Mouse (Mus musculus): Measurements from ENCODE around the gene Ezr. TPM values are rescaled to one million over a fixed set of nuclear protein-coding genes. Genes with fewer than 3 reads are reported as not detected.
A peak's percentile ranks its signal among the peaks of the same experiment; 100 is the strongest.
"Not testable (repeated sequence)": the region's sequence is repeated elsewhere in the genome, so short reads cannot be mapped to it uniquely, and the experiment has no call there.

Ezr gene
- total RNA-seq, 2 experiments from 2014 or later = 49.2 to 53.6 TPM

DNA sequence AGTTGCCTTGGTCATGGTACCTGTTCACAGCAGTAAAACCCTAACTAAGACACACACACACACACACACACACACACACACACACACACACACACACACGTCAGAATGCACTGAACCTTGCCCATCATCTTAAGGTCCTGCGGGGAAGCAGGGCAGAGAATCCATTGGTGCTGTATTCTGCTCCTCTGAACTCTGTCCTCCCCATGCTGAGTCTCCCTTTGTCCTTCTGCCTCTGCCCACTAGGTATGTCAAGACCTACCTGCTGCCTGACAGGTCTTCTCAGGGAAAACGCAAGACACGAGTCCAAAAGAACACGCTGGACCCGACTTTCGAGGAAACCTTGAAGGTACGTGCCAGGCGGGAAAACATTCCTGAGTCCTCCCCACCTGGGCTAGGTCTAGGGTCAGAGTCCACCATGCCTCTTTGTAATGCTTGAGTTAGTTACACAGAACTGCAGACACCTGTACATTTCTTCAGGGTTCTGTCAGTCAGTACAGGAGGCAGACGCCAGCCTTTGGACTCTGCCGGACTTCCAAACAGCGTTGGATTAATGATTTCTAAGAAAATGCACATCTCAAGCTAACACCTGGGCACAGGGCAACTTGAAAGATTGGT is 54.5 kb downstream of the Ezr start:
- no peak for DNase-seq (ENCODE audit: low spot score in 2 of 2)

DNA sequence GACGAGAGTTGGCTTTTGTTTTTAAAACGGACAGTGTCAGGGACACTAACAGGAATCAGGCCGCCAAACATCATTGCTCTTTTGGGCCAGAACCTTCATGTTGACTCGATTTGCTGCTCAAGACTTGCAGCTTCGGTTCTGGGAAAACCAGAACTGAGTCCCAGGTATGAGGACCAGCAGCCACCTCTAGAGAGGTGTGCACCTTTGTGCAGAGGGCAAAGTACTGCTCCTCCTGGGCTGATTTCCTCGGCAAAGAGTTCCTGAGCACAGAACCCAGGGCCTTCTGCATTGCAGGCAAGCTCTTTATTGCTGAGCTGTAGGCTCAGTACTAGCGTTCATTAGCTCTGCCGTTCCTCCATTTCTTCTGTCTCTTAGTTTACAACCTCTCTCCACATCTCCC is 68.6 kb downstream of the Ezr start:
- not testable (repeated sequence) for DNase-seq (ENCODE audit: low spot score in 2 of 2)

DNA sequence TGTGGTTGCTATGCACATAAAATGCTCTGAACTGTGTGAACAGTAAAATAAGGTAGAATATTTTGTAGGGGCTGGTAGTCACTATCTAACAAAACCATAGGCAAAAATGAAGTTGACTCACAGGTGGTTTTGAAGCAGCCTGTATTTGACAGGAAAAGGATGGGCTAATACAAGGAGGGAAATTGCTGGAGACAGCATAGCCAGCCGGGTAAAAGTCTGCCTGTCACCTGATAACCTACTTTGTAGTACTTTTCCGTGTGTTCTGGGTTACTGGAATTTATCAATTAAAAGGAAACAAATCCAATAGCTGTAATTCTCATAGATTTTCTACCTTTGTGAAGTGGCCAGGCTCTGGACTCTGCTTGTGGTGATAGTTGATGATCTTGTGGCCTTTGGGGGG is 69.1 kb downstream of the Ezr start:
- DNase-seq (ENCODE audit: low spot score in 2 of 2) = not testable (repeated sequence)

- not testable (repeated sequence) for DNase-seq (ENCODE audit: low spot score in 2 of 2)
These were observed 74.4 kb downstream of the Ezr start for GRCm38 (mm10) chr17:6708194-6708593.

DNA sequence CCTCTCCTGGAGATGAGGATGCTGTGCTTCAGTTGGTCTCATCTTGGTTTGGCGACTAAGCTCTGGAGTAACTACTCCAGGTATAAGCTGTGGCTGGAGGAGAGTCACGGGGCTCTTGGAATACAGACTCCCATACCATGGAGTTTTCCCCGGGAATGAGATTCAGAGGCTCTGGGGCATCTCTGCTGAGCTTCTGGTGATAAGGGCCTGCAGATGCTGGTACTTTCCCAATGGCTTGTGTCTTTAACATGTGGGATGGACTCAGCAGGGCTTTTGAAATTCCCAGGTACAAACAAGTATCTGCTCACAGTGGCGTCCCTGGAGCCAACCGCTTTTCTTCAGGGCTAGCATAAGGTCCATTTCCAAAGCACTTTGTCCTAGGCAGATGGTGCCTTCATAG is 75.2 kb downstream of the Ezr start:
- not testable (repeated sequence) for DNase-seq (ENCODE audit: low spot score in 2 of 2)

GRCm38 (mm10) chr17:6706448-6706847 is 76.1 kb downstream of the Ezr start:
- DNase-seq (ENCODE audit: low spot score in 2 of 2) = not testable (repeated sequence)

GRCm38 (mm10) chr17:6703381-6704270 is 79.0 kb downstream of the Ezr start:
- not testable (repeated sequence) for DNase-seq (ENCODE audit: low spot score in 2 of 2)

GRCm38 (mm10) chr17:6702625-6703221 is 79.9 kb downstream of the Ezr start:
- DNase-seq (ENCODE audit: low spot score in 2 of 2) = not testable (repeated sequence)

GRCm38 (mm10) chr17:6700077-6700476 is 82.5 kb downstream of the Ezr start:
- not testable (repeated sequence) for DNase-seq (ENCODE audit: low spot score in 2 of 2)

- DNase-seq (ENCODE audit: low spot score in 2 of 2) = not testable (repeated sequence)
These were observed 83.1 kb downstream of the Ezr start for GRCm38 (mm10) chr17:6699502-6699901.

DNA sequence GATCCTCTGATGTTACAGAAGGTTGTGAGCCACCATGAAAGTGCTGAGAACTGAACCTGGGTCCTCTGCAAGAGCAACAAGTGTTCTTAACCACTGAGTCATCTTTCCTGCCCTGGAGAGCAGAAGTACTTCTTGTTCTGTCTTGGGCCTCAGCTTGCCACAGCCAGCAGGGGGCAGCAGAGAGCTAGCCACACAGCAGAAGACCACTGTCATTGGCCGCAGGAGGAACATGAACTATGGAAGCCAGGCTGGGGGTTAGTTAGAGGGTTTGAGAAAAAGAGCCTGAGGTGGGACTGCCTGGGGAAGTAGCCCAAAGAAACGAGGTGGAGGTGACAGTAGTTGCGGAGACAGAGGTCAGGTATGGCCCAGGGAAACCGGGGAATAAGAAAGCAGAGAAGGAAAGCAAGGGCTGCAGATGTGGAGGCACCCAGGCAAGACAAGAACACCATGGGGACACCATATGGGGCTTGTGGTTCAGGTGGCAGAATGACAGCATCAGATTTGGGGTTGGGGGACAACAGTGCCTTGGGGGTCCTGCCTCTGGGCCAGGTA is 85.3 kb downstream of the Ezr start:
- peak in 1 of 2 experiments; percentile 80 for DNase-seq (ENCODE audit: low spot score in 2 of 2)

DNA sequence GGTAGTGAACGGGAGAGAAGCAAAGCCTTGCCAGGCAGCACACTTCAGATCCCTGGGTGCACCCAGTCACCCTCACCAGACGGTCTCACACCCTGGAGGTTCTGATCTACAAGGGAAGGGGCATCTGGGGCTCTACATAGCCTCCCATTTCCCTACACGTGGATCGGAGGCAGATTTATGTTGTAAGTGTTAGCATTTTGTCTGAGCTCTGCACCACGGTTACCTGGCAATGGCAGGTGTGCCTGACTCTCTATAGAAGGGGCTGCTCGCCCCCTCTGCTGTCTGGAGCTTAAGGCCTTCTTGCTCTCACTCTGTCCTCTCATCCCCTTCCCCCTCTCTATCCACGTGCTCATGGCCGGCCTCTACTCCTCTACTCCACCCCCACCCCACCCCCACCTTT is 86.1 kb downstream of the Ezr start:
- DNase-seq (ENCODE audit: low spot score in 2 of 2) = not testable (repeated sequence)

DNA sequence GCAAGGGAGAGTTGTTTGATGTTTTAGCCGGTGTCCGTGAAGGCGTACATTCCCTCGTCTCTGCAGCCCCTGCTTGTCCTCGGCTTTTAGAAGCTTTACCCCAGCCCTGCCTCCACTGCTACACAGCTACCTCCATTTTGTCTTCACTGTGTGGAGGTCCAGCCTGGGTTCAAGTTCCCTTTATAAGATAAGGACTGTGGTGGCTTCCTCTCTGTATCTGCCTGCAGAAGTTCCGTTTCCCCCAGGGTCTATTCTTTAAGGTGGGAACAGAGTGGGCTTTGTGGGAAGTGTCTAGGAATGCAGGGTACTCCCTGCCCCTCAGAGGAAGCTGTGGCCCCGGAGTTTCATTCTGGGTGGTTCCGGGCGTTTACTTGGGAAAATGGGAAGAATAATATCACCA is 86.9 kb downstream of the Ezr start:
- DNase-seq (ENCODE audit: low spot score in 2 of 2) = not testable (repeated sequence)

DNA sequence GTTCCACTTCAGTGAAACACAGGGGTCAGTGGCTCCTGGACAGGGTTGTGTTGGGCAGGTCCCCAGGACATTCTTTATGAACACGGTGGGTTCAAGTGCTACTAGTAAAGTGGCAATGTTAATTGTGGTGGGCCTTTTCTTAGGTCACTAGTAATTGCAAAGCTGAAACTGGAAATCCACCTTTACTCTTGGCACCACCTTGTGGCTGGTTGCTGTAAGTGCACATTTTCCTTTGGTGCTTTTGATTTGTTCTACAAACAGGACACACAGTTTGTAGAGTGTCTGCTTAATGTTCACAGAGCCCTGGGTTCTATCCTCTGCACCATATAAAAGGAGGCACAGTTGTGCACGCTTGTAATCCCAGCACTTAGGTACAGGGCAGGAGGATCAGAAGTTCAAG is 91.0 kb downstream of the Ezr start:
- DNase-seq (ENCODE audit: low spot score in 2 of 2) = peak; percentile 82 to 97

DNA sequence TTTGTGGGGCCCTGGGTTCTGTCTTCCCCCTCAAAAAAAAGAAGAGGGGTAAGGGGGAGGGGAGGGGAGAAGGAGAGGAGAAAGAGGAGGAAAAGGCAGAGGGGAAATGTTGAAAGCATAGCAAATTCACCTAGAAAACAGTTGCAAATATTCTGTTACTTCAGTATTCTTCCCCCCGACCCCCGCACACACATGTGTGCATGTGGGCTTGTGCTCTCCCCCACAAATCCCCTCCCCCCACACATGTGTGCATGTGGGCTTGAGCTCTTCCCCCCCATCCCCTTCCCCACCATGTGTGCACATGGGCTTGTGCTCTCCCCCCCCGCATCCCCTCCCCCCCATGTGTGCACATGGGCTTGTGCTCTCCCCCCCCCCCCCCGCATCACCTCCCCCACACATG is 93.2 kb downstream of the Ezr start:
- DNase-seq (ENCODE audit: low spot score in 2 of 2) = not testable (repeated sequence)

Other genes starting within 250 kb of the Ezr start
- gene Dynlt1c, start 181.1 kb downstream of the Ezr start, total RNA-seq (2021) = 10 to 100 TPM; 12.0 to 13.9 TPM
- gene Dynlt1f, start 126.9 kb downstream of the Ezr start, total RNA-seq (2021) = 10 to 100 TPM; 16.2 to 20.1 TPM
- not detected for gene Sytl3, start 123.7 kb downstream of the Ezr start, total RNA-seq (2021)
- 10 to 100 TPM; 30.1 to 30.9 TPM for gene Rsph3b, start 165.9 kb upstream of the Ezr start, total RNA-seq (2021)
- gene Tagap1, start 178.4 kb upstream of the Ezr start, total RNA-seq (2021) = 10 to 100 TPM; 28.3 to 29.3 TPM
- gene Rnaset2b, start 187.8 kb upstream of the Ezr start, total RNA-seq (2021) = 10 to 100 TPM; 41.6 to 42.7 TPM
- gene Gm49721, start 196.1 kb upstream of the Ezr start, total RNA-seq (2021) = under 1 TPM; 0.13 to 0.45 TPM
- 1 to 10 TPM in 1 of 2 experiments, under 1 TPM in 1; 0.96 to 1.6 TPM for gene Gm1604a, start 242.8 kb upstream of the Ezr start, total RNA-seq (2021)